Mouse (Mus musculus) E14TG2a.4 (cell line): ENCODE results near the gene Jak2.

Experiments
- CTCF ChIP-seq: conservative IDR thresholded peaks from 2 replicates; pipeline ENCODE4 v1.5.1; 2014; ENCODE audit warnings: low read length
- NANOG ChIP-seq: IDR thresholded peaks from 2 replicates; pipeline ENCODE4 v1.6.1; 2014; ENCODE audit warnings: borderline replicate concordance, low read length, mixed read lengths
- POU5F1 ChIP-seq: IDR thresholded peaks from 2 replicates; pipeline ENCODE4 v1.6.1; 2014; ENCODE audit warnings: low read length, borderline replicate concordance

GRCm38 (mm10) chr19:29326396-29326795, 74.8 kb downstream of the Jak2 start:
- TF ChIP-seq CTCF (no peak), NANOG (no peak), POU5F1 (no peak)
